In genomic region chr1:9469512-9469911, GRCm38 (mm10) we compare ENCODE assay signal across 15 mouse cellular contexts.
DNase-seq lines count a peak whose midpoint lies in the region; ATAC-seq and TF ChIP-seq lines count a peak whose summit lies in the region.
"Had no signal": no experiment of that assay in that cellular context is flagged by ENCODE, and none has a peak within 500 bp of the region (broad histone marks: within the 10 kb centered on the region; RNA-seq: fewer than 3 reads in every experiment).

No protein-coding gene starts in this region.

- no peak overlapping the region for H3K4me3 ChIP-seq in lung, embryonic 15.5 days
- H3K4me3 ChIP-seq in lung, postnatal 0 days (ENCODE audit: low read depth, low read length): no peak overlapping the region
- H3K4me3 ChIP-seq: forebrain, embryonic 10.5 days; limb, embryonic 15.5 days had no signal

- TF ChIP-seq CTCF in lung, postnatal 0 days (IDR thresholded peaks at IDR 0.05): no peak

- intact Hi-C loops in heart, postnatal 25 days (cut with DNase I): no loop called here

- H3K27ac ChIP-seq in lung, embryonic 15.5 days: no peak overlapping the region
- H3K27ac ChIP-seq in lung, postnatal 0 days (ENCODE audit: low read length): no peak overlapping the region
- H3K27ac ChIP-seq: forebrain, embryonic 10.5 days; limb, embryonic 15.5 days had no signal

- ATAC-seq in lung, embryonic 15.5 days (ENCODE audit: borderline replicate concordance, extremely low read depth, low FRiP score, low TSS enrichment): peak; percentile 23; the same call in 1 of the 2 replicates
- ATAC-seq in lung, postnatal 0 days: no peak
- ATAC-seq: inflammation-experienced regulatory T-cells, adult 6 months; Patski had no signal

- H3K4me2 ChIP-seq in lung, embryonic 15.5 days: no peak overlapping the region
- H3K4me2 ChIP-seq in lung, postnatal 0 days (replicated peaks; ENCODE audit: low read depth, low read length): no peak overlapping the region
- H3K4me2 ChIP-seq: limb, embryonic 15.5 days had no signal

- H3K9me3 ChIP-seq in lung, embryonic 15.5 days: no peaks in the 10 kb centered on the region
- no peaks in the 10 kb centered on the region for H3K9me3 ChIP-seq in lung, postnatal 0 days (ENCODE audit: low read length)
- H3K9me3 ChIP-seq: forebrain, embryonic 10.5 days; limb, embryonic 15.5 days had no signal

- H3K36me3 ChIP-seq in lung, embryonic 15.5 days: no peaks in the 10 kb centered on the region
- H3K36me3 ChIP-seq in lung, postnatal 0 days (ENCODE audit: insufficient read depth, low read length): no peaks in the 10 kb centered on the region
- H3K36me3 ChIP-seq: forebrain, embryonic 10.5 days; limb, embryonic 15.5 days had no signal

- no peak for TF ChIP-seq EP300 in lung, postnatal 0 days (IDR thresholded peaks at IDR 0.05)

- WGBS in lung, embryonic 15.5 days: 41% methylated on average over 9 of the region's 9 CpGs
- WGBS in lung, postnatal 0 days: 37% methylated on average over 9 of the region's 9 CpGs

- peak; percentile 17 for DNase-seq in heart, postnatal 4 days
- no peak for DNase-seq in heart, postnatal 25 days (ENCODE audit: low spot score)
- no peak for DNase-seq in lung, postnatal 0 days (ENCODE audit: low spot score)
- peak; percentile 52 for DNase-seq in WW6 (ENCODE audit: low read depth, low spot score)
- DNase-seq in kidney, postnatal 10 days: peak; percentile 16
- no peak for DNase-seq in left cerebral cortex, adult 18-20 months (ENCODE audit: low spot score in 2 of 2)
- DNase-seq in Muller cell, postnatal 12 days (ENCODE audit: inconsistent ontology term): no peak
- DNase-seq: adrenal gland, postnatal 25 days; B cell, adult 2 months; thymus, postnatal 14 days had no signal

- H3K27me3 ChIP-seq in lung, embryonic 15.5 days: no peaks in the 10 kb centered on the region
- no peaks in the 10 kb centered on the region for H3K27me3 ChIP-seq in lung, postnatal 0 days (replicated peaks; ENCODE audit: insufficient read depth, low read length)
- H3K27me3 ChIP-seq: limb, embryonic 15.5 days had no signal

- no peaks in the 10 kb centered on the region for H3K4me1 ChIP-seq in lung, embryonic 15.5 days
- no peaks in the 10 kb centered on the region for H3K4me1 ChIP-seq in lung, postnatal 0 days (ENCODE audit: insufficient read depth, low read depth, low read length)
- H3K4me1 ChIP-seq: forebrain, embryonic 10.5 days; limb, embryonic 15.5 days had no signal

- no peak overlapping the region for H3K9ac ChIP-seq in lung, embryonic 15.5 days
- H3K9ac ChIP-seq in lung, postnatal 0 days (replicated peaks; ENCODE audit: low read depth): no peak overlapping the region
- H3K9ac ChIP-seq: limb, embryonic 15.5 days had no signal

Comparison
In these comparisons a context has a peak if more than half of its experiments do, and no peak if none do; other contexts are left out.
1. DNase-seq: peak in heart, postnatal 4 days (single experiment), WW6 (single experiment) and kidney, postnatal 10 days (single experiment); none in heart, postnatal 25 days (single experiment), lung, postnatal 0 days (single experiment), left cerebral cortex, adult 18-20 months (0 of 2) and Muller cell, postnatal 12 days (single experiment).